Mouse (Mus musculus): ENCODE results near the gene Napb. TPM values are rescaled to one million over a fixed set of nuclear protein-coding genes. Genes with fewer than 3 reads are reported as not detected.

Gene Napb
- total RNA-seq, 4 experiments from 2014 or later, result 290 to 344 (median 315) TPM

DNA sequence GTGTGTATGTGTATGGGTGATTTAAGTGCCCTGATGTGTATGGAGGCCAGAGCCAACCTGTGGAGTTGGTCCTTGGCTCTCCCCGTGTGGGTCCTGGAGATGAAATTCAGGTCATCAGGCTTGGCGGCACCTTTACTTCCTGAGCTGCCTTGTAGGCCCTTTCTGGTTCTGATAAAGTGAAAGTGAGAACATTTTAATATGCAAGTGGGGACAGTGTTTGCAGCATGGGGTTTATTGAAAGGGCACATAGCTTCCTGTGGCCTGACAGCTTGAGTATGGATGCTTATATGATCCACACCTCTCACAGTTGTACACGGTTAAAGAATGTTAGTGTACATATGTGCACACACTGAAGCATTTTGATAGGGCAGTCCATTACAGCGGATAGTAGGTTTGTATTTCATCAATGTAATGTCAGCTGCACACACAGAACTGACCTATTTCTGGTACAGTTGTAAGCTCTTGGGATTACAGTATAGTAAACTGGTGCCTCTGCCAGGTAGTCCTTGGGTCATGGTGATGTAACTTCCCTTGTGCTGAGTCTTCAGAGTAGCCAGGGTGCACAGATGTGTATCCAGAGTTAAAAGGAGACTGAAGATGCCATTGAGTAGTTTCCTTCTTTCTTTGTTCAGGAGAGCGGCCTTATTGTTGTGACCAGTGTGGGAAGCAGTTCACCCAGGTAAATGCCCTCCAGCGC is 42.7 kb downstream of the Napb start:
- DNase-seq (ENCODE audit: low spot score in 2 of 2), result no peak

DNA sequence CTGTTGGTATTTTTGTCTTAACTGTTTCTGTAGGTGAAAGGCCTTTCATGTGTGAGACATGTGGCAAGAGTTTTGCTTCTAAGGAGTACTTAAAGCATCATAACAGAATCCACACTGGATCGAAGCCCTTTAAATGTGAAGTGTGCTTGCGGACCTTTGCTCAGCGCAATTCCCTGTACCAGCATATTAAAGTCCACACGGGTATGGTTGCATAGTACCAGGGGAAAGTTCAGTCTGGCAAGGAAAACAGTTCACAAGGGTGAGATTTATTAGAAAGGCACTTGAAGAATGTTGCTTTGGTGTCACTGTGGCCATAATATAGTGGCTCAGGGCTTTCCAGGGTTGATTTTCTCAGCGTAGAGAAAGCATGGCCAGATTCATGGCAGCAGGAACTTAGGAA is 44.3 kb downstream of the Napb start:
- DNase-seq (ENCODE audit: low spot score in 2 of 2), result no peak

DNA sequence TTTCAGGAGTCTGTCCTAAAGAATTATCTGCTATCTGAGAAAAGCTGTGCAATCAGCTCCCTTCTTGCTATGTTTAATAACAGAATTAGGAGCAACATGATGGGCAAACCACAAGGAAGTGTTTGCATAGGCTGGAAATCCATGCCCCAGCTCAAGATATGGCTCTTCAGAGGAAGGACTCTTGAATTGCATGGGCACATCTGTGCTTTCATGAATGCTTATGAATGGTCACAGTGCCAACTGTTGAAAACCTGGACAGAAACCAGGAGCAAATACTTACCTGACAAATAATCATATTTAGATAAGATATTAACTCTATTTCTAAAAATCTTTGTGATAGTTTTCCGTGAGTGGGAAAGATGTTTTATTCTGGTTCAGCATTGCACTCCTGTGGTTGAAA is 45.4 kb downstream of the Napb start:
- no peak for DNase-seq (ENCODE audit: low spot score in 2 of 2)

DNA sequence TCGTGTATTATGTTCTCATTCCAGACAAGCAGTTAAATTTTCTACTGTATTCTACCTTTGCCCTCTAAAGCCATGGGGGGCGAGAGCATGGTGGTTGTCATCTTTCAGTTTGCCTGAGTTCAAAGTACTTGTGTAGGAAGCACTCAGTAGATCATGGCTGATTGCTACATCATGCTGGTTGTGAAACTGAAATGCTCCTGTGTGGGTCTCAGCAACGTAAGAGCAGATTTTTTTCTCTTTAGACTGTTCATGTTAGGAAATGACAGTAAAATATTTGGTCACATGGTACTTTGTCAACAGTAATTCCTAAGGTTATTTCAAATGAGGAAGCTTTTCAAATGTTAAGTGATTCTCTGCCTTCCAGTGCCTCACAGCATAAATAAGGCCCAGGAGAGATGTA is 46.6 kb downstream of the Napb start:
- no peak for DNase-seq (ENCODE audit: low spot score in 2 of 2)

DNA sequence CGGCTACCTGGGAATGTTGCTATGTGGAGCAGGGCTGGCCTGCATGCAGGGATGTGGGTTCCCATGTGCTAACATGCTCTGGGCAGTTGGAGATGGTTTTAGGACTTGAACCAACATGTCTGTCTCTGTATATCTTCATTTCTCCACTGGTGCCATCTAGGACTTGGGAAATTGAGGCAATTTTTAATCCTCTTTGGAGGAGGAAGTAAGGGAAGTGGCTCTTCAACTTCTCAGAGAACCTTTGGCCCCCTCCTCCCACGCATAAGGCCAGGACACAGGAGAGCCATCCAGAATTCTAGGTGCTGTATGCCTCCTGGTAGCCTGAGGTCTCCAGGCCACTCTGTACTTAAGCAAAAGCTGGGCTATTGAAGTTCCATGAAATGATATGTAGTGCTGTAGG is 47.3 kb downstream of the Napb start:
- no peak for DNase-seq (ENCODE audit: low spot score in 2 of 2)

DNA sequence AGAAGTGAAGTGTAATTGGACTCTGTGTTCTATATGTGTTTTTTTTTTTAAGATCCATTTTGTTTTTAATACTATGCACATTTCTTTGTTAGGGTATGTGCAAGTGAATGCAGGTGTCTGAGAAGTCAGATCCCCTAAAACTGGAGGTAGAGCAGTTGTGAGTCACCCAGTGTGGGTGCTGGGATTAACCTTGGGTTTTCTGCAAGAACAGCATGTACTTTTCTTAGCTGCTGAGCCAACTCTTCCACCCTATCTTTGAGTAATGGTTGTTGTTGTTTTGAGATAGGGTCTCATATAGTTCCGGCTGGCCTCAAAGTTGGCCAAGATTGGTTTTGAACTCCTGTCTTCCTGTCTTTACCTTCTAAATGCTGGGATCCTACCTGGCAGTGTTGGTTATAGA is 49.2 kb downstream of the Napb start:
- DNase-seq (ENCODE audit: low spot score in 2 of 2), result no peak

DNA sequence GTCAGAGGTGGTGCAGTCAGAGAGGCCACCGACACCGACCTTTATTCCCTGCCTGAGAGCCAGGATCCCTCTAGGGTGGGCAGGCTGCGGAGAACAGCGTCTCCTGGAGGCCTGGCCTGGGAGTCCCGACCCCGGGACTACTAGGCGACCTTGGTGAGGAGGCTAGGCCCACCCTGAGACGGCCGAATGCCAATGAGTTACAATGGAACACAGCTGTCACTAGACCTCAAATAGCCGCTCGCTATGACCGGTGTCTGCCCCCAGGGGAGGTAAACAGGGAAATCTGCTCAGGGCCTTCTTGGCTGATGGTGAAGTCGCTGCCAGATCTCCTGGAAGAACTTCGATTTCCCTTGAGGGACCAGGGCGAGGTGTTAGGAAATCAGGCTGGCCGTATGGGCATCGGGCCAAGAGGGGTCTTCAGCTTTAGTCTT is 50.8 kb downstream of the Napb start:
- peak; percentile 19 to 52 for DNase-seq (ENCODE audit: low spot score in 2 of 2)

DNA sequence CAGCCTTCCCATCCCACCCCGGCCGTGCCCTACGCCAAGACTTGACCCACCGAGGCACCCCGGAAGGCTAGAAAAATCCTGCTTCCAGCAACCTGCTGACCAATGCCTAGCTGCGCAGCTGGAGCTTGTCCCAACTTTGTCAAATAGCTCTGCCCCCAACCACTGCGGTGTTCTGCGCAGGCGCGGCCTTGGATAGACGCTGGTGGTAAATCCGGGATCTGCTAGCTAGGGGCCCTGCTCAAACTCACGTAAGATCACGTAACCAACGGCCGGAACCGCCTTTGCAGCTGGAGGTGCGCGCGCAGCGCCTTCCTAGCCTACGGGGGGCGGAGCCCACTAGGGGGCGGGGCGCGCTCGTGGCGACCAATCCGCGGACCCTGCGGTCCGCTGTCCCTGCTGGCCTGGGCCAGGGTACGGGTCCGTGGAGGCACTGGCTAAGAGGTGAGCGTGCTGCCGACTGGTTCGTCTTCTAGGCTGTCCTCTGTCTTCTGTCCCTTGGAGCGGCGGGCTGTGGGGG is 51.4 kb downstream of the Napb start, which contains the start of gene Gzf1:
Gene Gzf1, plus strand, starts transcription at position 249 of the 517 bp plus-strand sequence.
- DNase-seq (ENCODE audit: low spot score in 2 of 2), result peak; percentile 98 to 99

DNA sequence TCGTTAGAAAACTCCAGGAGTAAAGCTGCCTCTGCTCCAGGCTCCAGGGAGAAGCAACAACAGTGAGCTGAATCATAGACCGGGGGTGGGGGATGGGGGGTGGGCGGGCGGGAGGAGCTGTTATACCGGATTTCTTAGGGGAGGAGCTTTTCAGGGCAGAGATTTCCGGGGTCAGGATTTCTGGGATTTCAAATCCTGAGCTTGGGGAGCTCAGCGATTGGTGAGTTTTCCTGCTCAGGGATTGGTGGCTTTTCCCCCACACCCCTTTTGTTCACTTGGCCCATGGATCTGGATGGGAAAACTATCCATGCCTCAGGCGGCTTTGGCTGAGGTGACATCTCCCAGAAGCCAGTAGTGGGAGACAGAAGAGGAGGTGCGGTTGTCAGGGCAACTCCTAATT is 52.9 kb downstream of the Napb start:
- peak; percentile 44 to 67 for DNase-seq (ENCODE audit: low spot score in 2 of 2)

DNA sequence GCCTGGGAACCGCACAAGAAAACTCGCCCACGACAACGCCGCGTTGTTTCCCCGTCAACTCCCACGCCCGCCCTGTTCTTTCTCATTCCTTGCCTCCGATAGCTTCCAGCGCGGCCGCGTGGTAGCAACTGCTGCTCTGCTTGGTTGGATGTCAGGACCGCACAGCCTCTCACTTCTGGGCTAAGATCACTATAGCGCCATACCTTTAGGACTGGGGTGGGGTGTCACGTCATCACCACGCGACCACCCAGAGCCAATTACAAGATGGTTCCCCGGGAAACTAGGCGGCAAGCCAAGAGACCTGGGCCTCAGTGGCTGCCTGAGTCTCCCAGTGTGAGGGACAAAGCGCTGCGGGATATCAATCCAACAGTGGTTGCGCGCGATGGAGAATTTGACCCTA is 54.5 kb downstream of the Napb start:
- DNase-seq (ENCODE audit: low spot score in 2 of 2), result peak; percentile 77 to 82

DNA sequence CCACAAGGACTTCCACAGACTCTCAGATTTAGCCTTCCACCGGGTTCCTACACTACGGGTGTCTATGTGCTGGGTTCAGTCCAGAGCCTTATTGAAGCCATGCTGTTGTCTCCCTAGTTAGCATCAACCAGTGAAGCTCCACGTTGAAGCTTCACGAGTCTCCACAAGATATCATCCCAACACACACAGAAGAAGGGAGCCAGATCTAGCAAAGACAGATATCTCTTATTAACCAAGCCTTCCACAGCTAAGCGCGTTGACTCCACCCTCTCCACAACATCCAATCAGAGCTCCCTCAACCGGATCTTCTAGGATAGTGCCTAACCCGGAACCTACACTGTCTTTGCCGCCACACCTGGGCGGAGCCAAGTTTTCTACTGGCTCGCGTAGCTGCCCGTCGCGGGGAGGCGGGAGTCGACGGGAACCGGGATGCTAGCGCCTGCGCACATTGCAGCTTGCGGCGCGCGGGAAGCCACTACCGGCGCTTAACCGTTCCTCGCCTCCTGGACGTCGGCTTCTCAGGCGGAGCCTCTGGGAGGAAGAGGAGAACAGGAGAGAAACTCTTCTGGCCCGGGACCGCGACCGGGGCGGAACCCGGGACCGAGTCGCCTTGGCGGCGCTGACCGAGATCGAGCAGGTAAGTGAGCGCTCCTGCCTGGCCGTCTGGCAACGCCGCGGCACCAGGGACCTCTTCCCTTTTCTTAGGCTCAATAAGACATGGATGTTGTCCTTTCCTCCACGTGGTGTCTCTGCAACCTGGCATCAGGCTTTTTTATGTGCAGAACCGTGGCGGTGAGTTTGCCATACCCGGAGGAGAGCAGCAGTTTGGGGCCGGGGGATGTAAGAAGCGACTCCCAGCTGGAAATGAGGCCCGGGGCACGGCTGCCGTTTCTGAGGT is 59.8 kb downstream of the Napb start, which contains the start of gene Nxt1:
Gene Nxt1, plus strand, starts transcription at position 403 of the 898 bp plus-strand sequence.
- peak; percentile 98 to 99 for DNase-seq (ENCODE audit: low spot score in 2 of 2)

DNA sequence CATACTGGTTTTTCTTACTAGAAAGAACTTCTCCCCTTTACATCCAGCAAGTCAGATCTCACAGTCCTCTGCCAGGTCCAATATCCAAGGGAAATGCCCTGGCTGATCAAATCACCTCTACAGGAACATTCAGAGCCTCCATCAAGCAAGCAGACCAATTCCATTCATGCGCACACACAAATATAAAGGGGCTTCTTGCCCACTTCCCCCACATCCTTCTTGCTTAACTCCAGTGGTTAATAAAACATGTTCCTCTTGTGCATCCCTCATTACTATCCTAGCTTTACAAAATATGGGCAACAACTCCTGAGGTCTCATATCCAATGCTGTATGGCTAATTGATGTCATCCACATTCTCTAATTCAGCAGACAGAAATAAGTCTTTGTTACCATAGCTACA is 68.8 kb downstream of the Napb start:
- DNase-seq (ENCODE audit: low spot score in 2 of 2), result no peak

DNA sequence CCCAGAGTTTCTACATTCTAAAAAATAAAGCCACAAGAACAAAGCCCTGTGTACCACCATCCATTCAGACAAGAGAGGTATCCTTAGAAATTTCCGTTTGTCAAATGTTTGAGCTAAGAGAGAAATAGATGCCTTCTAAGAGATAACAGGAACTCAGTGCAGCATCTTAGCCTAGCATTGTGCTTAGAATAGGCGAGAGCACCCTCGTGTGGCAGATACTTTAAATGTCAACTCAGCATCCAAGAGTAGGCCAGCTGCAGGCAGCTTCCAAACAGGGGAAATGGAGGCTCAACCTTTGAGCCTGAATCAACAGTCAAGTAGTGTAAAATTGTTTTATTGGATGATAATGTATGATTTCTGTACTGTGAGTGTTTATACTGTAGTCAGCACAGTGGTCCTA is 77.3 kb downstream of the Napb start:
- DNase-seq (ENCODE audit: low spot score in 2 of 2), result peak; percentile 54 to 81

DNA sequence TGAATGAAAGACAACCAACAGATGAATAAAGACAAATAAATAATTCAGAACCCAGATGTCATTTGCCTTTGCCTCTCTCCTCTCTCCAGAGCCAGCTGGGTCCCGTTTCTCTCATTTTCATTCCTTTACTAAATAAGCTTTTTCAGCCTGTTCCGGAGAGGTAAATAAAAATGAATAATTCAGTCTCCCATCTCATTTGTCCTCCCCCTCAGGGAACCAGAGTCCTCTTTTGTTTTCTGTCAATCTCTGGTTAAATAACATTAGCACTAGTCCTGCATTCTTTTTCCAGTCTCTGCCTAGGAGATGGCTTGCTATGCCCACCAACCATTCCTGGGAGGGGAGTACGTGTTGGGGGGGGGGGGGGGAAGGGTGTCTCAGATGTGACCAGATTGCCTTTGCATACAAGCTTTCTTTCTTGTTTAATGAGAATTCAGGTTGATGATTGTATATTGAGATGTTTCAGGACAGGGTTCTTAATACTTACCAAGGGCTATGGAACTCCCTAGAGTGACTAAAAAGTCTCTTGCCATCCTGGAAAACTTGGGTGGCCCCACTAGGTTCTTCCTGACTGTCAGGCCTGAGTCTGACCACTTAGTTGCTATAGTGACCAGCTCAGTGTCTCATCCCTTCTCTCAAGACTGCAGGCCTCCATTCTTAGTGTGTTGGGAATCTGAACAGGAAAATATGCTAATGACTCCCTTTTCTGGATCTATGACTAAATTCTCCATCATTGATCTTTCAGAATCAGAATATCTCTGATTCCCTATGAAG is 81.5 kb downstream of the Napb start:
- DNase-seq (ENCODE audit: low spot score in 2 of 2), result no peak

DNA sequence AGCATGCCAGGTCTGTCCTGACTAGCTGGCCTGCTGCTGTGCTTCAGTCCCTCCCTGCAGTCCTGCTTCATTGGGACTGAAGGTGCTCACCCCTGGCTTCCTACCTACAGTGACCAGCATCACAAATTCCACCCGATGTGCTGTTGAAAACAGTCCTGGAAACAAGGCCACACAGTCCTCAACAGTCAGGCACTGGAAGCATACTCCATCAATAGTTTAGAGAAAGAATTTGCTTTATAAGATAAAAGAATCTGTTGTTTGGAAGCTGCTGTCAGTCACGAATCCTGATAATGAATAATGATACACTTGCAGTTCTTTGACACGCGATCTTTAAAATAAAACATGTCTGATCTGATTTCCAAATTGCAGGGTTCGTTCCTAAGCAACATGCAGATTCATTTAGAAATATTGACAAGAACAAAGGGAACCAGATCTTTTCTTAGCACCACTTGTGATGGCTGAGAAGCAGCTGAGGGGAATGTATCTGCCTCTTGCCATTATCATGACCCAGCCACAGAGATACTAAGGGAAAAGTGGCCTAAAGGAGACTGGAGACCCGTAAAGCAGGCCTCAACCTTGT is 87.8 kb downstream of the Napb start:
- no peak for DNase-seq (ENCODE audit: low spot score in 2 of 2)

Other genes starting within 250 kb of the Napb start
- gene Nxt1, start 59.9 kb downstream of the Napb start, total RNA-seq (2022), result 10 to 100 TPM; 13.0 to 16.3 (median 14.9) TPM
- gene Gzf1, start 51.4 kb downstream of the Napb start, total RNA-seq (2022), result 10 to 100 TPM; 28.9 to 34.5 (median 32.9) TPM
- 1 to 10 TPM in 2 of 4 experiments, under 1 TPM in 1, not detected in 1; 0.89 to 1.6 (median 1.0) TPM for gene Cstl1, start 17.9 kb upstream of the Napb start, total RNA-seq (2022)
- not detected for gene Cst11, start 39.0 kb upstream of the Napb start, total RNA-seq (2022)
- not detected for gene 8030411F24Rik, start 49.5 kb upstream of the Napb start, total RNA-seq (2022)
- 1 to 10 TPM; 3.6 to 5.4 (median 4.8) TPM for gene Cst12, start 56.9 kb upstream of the Napb start, total RNA-seq (2022)
- gene Cst8, start 66.3 kb upstream of the Napb start, total RNA-seq (2022), result not detected
- gene Cst13, start 87.6 kb upstream of the Napb start, total RNA-seq (2022), result not detected
- not detected for gene Cst9, start 102.7 kb upstream of the Napb start, total RNA-seq (2022)
- not detected for gene 9230104L09Rik, start 132.6 kb upstream of the Napb start, total RNA-seq (2022)
- gene Cst3, start 143.2 kb upstream of the Napb start, total RNA-seq (2022), result 1,000 to 10,000 TPM; 2,127 to 4,480 (median 3,140) TPM